ENCODE assay signal across 17 mouse cellular contexts in genomic region chr10:84935553-84936209, GRCm38 (mm10). TPM values are rescaled to one million over a fixed set of nuclear protein-coding genes. Genes with fewer than 3 reads are reported as not detected.
DNase-seq lines count a peak whose midpoint lies in the region; ATAC-seq lines count a peak whose summit lies in the region.
"Had no signal": no experiment of that assay in that cellular context is flagged by ENCODE, and none has a peak within 500 bp of the region (broad histone marks: within the 10 kb centered on the region; RNA-seq: fewer than 3 reads in every experiment).

No protein-coding gene starts in this region.

- peak; percentile 27 for DNase-seq in lung, postnatal 36 days
- no peak for DNase-seq in lung, postnatal 25 days (ENCODE audit: low spot score)
- DNase-seq in spleen, adult 18-20 months, result peak; percentile 23 to 34
- no peak for DNase-seq in adrenal gland, postnatal 14 days
- no peak for DNase-seq in testis, postnatal 10 days (ENCODE audit: low spot score)
- no peak for DNase-seq in adrenal gland, postnatal 36 days
- DNase-seq: cerebellum, adult 8-10 months; heart, adult 18-20 months; kidney, adult 9 months; kidney, postnatal 4 days; lung, postnatal 14 days; midbrain, embryonic 14.5 days; right cerebral cortex, postnatal 4 days had no signal

- ATAC-seq in hematopoietic stem cell, adult 5-6 weeks (replicated peaks in 1 of 2; ENCODE audit: insufficient read depth in 1 of 2, low FRiP score in 2 of 2, low TSS enrichment in 1 of 2, low read depth in 1 of 2, poor library complexity in 2 of 2, severe bottlenecking in 2 of 2), result peak; percentile 84 to 91
- ATAC-seq: CD4-positive, CD25-positive, alpha-beta regulatory T cell, adult 4 months; hindbrain, postnatal 0 days; Patski had no signal

RNA-seq across cellular contexts. Expression of gene Ric8b, which starts 18.3 kb away (rescaled TPM):
- 24.6 and 27.2 TPM in 2 replicates for total RNA-seq in hematopoietic stem cell, adult 5-6 weeks (2017)
- 28.4 and 33.1 TPM in 2 replicates for total RNA-seq in adrenal gland, postnatal 14 days (2021)
- 10 to 100 TPM; 29.2 to 38.7 TPM for total RNA-seq in adrenal gland, postnatal 36 days (2021)

Comparison
In these comparisons a context has a peak if more than half of its experiments do, and no peak if none do; other contexts are left out.
1. DNase-seq: peak in lung, postnatal 36 days (single experiment) and spleen, adult 18-20 months (2 of 2); none in lung, postnatal 25 days (single experiment), adrenal gland, postnatal 14 days (single experiment), testis, postnatal 10 days (single experiment) and adrenal gland, postnatal 36 days (0 of 2).